Mouse (Mus musculus) adrenal gland, adult 18-20 months (tissue): Measurements from ENCODE around the gene Map3k15. TPM values are rescaled to one million over a fixed set of nuclear protein-coding genes. Genes with fewer than 3 reads are reported as not detected.

ENCODE experiments used
- DNase-seq, 2 experiments: peaks; one replicate each; pipeline ENCODE4 v3.0.0; 2021 to 2022; ENCODE audit warnings: low spot score in 2 of 2
- total RNA-seq, 2 experiments: library from RNA; stranded (reverse); gene quantifications; 1 replicate in 1 of 2; 2 replicates in 1 of 2; pipeline ENCODE4 v1.2.3; 2021

The Map3k15 gene
- total RNA-seq, 2 experiments from 2014 or later = 0.61 to 1.3 TPM

DNA sequence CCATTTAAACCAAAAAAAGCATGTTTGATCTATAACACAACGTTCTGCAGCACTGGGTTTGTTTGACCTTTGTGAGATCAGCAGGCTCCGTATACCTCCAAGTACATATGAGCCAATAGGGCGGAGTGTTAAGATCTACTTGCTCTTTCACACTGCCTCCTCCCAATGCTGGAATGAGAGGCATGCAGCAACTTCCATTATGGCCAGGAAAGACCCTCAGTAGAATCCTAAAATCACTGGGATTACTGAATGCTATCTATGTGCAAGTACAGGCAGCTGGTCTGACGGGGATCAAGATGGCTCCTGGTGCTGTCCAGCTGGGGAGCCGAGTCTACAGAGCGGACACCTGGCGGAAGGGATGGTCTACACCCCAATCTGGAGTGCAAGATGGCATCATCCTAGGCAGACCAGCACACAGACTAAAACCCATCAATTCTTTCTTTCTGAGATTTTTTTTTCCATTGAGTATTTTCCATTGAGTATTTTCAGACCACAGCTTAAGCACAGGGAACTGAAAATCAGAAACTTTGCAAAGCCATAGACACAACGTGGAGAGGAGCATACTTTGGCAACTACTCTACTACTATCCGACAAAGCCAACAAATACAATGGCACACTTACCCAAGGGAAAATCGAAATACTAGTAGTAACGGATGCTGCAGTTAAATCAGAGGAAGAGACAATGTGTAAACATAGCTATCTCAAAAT lies 146.1 kb downstream of the Map3k15 start:
- no peak for DNase-seq

DNA sequence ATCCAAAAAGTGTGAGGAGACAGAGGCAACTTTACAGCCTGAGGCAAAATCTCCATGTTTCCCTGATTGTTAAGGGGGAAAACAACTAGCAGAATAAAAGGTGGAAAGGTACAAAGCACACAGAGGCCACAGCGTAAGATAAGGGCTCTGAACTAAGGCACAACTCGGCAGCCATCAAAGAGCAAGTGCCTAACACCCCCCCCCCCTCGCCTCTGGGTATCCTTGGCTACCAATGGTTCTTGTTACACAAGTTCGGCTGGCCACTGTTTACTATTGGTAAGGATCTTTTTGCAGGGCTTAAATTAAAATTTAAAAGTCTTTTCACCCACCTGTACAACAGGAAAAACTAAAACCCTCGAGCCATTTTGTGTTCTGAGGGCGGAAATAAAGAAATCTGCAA lies 147.5 kb downstream of the Map3k15 start:
- DNase-seq = no peak

DNA sequence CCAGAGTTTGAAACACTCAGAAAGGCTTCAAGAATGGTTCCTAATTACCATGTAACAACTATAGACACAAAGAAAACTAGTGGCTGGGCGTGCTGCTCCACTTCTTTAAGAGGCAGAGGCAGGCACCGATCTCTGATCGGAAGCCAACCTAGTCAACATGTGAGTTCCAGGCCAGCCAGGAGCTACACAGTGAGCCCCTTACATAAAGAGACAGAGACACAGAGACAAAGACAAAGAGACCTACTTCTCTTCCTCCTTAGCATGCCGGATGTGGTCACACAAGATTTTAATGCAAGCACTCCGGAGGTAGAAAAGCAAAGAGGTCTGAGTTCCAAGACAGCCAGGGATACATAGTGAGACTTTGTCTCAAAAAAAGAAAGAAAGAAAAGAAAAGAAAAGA lies 147.9 kb downstream of the Map3k15 start:
- no peak for DNase-seq

DNA sequence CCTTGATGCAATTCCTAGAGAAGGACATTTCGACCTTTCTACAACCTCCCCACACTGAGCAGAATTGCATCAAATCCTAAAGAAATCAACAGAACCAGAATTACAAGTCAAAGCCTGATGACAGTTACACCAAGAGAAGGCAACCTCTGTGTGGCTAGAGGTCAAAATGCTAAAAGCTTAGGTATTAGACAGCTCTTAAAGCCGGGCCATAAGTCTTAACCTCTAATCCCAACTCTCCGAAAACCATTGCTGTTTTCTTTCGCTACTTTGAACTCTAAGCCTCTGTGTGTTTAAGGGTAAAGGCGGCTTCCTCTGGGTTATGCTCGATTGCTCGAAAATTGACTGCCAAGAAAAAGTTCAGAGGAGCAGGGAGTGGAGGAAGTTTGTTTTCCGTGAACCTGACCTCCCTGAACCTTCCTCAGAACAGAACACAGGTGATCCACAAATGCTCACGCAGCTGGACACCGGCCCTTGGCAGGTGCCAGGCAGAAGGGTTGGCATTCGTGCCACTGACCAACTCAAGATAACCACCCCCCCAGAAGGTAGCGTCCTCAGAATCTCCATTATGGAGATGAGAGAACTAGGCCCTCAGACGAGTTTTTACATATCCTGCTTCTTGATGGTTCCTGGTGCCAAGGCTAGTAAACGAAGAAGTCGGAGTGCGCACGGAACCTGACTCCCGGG lies 149.1 kb downstream of the Map3k15 start:
- DNase-seq = no peak

DNA sequence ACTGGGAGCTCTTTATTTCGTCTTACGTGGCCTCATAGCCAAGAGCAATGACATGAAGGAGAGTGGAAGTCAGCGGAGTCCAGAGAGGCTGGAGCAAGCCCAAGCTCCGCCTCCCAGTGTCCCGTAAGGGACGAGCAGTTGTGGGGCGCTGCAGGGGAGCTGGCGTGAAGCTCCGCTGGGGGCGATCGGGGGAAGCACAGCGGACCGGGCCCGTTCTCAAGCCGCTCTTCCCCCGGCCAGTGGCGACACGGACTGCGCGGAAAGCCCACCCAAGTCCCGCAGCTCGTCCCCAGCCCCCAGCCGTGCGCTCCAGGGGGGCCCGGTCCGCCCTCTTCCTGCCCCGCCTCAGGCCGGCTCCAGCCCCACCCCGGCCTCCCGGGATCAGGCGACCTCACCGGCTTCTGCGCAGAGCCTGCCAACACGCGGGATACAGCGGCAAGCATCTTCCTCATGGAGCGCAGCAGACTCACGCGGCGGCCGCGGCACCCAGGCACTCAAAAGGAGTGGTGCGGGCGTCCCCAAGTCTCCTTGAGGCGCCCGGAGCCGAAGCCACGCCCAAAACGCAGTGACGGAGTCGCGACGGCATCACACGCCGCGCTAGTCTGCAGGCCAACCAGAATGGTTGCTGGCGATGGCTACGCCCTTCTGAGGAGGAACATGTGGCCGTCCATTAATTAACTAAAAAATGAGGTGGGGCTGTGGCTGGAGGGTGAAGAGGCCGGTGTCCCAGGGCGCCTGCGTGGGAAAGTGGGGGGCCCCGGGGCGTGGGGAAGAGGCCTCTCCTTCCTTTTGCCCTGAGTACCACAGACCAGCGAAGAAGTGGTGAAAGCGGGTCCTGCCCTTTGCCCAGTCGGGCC lies 149.9 kb downstream of the Map3k15 start, which contains the start of gene Pdha1:
Gene Pdha1 (minus strand): TSS at position 553 of the 857 bp plus-strand sequence.
- peak; percentile 66 to 74 for DNase-seq

DNA sequence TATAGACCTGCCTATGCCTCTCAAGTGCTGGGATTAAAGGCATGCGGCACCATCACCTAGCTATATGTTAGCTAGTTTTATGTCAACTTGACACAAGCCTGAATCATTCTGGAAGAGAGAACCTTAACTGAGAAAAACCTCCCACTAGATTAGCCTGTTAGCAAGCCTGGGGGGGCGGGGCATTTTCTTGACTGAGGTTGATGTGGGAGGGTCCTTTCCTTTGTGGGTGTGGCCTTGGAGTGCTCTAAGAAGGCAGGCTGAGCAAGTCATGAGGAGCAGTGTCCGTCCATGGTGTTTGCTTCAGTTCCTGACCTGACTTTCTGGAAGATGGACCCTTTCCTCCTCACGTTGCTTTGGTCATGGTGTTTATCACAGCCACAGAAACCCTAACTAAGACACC lies 158.6 kb downstream of the Map3k15 start:
- no peak for DNase-seq

DNA sequence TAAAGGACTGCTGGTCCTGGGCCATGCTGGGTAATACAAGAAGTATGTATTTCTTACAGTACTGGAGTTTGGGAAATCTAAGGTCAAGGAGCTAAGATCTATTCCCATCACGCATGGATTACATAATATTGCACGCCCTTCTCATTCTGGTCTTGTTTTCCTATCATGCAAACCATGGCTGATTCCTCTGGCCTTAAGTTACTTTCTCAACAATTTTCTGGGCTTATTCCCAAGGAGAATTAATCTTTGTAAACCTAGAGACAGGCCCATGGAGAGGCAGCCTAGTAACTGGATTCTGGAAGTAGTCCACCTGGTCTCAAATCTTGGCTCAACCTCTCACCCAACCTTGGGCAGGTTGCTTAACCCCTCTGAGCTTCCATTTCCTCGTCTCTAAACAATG lies 159.2 kb downstream of the Map3k15 start:
- no peak for DNase-seq

DNA sequence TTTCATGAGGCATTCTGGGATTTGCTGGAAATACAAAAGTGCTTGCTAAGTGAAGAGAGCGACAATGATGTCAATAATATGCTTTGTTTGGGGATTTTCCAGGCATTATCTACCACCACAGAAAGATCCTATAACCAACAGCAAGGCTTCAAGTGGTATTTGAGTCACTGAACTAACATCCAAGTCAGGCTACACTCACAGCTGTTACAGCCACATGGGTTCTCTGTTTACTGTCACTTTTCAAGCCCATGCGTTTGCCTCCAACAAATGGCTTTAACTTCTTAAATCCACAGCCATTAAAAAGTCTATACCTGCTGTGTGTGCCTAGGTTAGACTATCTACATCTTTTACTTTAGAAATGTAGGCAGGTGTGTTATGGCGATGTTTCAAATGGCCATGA lies 160.6 kb downstream of the Map3k15 start:
- DNase-seq = no peak

DNA sequence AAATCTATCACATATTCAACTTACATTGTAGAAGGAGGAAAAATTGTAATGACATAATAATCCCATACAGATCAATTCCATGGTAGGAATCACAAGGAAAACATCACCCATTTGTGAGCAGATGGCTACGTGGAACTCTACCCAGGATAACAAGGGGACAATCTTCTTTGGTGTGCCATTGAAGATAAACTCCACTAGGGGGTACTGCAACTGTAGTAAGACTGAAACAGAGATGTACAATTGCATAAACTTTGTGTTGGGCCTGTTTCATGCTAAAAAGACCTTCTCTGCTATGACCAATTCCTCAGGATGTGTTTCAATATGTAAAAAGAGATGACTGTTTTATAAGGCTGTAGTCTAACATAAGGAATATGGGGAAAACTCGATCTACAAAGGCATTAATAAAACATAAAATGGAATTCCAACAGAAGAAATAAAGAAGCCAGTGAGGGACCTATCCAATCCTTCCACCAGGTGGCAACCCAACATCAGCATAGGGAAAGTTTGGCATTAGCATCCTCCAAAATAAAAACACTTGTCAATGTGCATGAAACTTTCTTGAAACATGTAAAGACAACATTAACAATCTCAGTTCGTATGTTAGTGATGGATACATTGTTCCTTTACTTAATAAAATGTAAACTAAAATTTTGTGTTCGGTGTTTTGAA lies 165.0 kb downstream of the Map3k15 start:
- no peak for DNase-seq

DNA sequence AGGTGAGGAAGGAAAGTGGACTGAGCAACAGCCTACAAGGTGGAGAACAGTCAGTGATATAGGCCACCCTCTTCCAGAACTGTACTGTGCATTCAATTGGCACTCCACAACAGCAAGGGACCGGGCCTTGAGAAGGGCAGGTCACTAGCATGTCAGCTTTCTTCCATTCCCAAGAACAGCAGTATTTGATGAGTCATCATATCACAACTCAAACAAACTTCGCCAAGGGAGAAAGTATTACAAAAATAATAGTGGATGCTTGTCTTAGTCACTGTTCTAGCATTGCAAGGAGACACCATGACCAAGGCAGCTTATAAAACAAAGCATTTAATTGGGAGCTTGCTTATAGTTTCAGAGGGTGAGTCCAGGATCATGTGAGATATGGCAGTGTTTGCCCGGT lies 176.0 kb downstream of the Map3k15 start:
- no peak for DNase-seq

DNA sequence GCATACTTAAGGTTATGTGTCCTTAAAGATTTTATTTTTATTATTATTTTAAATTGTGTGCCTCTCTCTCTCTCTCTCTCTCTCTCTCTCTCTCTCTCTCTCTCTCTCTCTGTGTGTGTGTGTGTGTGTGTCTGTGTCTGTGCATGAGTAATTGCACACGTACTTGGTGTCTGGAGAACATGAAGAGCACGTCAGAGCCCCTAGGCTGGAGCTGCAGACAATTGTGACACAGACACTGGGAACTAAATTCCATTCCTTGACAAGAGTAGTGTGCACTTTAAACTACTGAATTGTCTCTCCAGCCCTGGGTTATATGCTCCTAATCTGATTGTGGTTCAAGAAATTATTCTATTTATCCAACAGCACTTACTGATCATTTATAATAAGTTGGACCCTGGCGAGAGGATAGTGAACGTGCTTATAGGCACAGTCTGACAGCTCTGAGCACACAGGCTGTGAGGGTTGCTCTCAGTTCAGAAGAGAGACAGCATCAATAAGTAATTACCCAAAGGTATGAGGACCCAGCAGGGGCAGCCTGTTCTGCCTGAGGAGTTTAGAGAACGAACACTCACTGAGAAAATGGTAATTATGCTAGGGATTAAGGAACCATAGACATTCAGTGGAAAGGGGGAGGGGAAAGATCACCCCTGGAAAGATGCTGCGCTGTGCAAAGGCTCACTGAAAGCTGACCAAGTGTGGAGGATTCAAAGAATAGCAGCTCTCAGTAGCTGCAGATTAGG lies 178.2 kb downstream of the Map3k15 start:
- DNase-seq = no peak

DNA sequence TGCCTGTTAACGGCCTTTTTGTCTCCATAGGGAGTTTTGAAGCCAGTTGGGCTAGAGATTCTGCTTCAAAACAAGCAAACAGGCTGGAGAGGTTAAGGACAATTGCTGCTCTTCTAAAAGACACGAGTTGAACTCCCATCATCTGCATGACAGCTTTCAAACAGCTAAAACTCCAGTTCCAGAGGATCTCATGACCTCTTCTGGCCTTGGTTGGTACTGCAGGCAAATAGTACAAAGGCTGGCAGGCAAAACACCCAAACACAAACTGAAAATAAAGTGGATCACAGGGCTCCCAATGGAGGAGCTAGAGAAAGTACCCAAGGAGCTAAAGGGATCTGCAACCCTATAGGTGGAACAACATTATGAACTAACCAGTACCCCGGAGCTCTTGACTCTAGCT lies 181.9 kb downstream of the Map3k15 start:
- peak; percentile 51 to 56 for DNase-seq

Other genes with a start within 250 kb of the Map3k15 start
- 100 to 1,000 TPM; 390 to 786 TPM for gene Pdha1, start 150.0 kb downstream of the Map3k15 start, total RNA-seq